Mouse (Mus musculus) liver, embryonic 11.5 days (tissue): ENCODE data around the gene 2210010C04Rik. TPM values are rescaled to one million over a fixed set of nuclear protein-coding genes. Genes with fewer than 3 reads are reported as not detected.

Experiments
- ATAC-seq: fragments of 200-750 bp; cut with Nextera tagmentation; replicated peaks from 2 replicates; pipeline ENCODE4 v1.8.0; 2017; ENCODE audit warnings: moderate number of reproducible peaks, mild to moderate bottlenecking, moderate TSS enrichment, moderate library complexity; ENCODE audit not compliant: low FRiP score
- DNase-seq: peaks from one replicate; pipeline ENCODE4 v3.0.0-alpha.2; 2017; ENCODE audit warnings: low spot score
- H3K27ac ChIP-seq: fragments of 300-500 bp; sonication (generic); 2 replicates; pipeline ENCODE4 v1.5.1; 2014; ENCODE audit warnings: mild to moderate bottlenecking, low read depth, low read length, control low read depth
- H3K27me3 ChIP-seq: fragments of 300-500 bp; sonication (generic); replicated peaks from 2 replicates; pipeline ENCODE4 v1.6.1; 2014; ENCODE audit warnings: low read length, mixed read lengths; ENCODE audit not compliant: control insufficient read depth, insufficient read depth
- H3K36me3 ChIP-seq: fragments of 300-500 bp; sonication (generic); 2 replicates; pipeline ENCODE4 v1.6.1; 2014; ENCODE audit warnings: mild to moderate bottlenecking, low read length, moderate library complexity, mixed read lengths; ENCODE audit not compliant: control insufficient read depth, insufficient read depth
- H3K4me1 ChIP-seq: fragments of 300-500 bp; sonication (generic); replicated peaks from 2 replicates; pipeline ENCODE4 v1.6.1; 2014; ENCODE audit warnings: low read length, mixed read lengths; ENCODE audit not compliant: control insufficient read depth, insufficient read depth
- H3K4me2 ChIP-seq: fragments of 300-500 bp; sonication (generic); 2 replicates; pipeline ENCODE4 v1.6.1; 2014; ENCODE audit warnings: mild to moderate bottlenecking, control low read depth, moderate library complexity
- H3K4me3 ChIP-seq: fragments of 300-500 bp; sonication (generic); 2 replicates; pipeline ENCODE4 v1.5.1; 2014; ENCODE audit warnings: low read depth, low read length, control low read depth
- H3K9ac ChIP-seq: fragments of 300-500 bp; sonication (generic); 2 replicates; pipeline ENCODE4 v1.6.1; 2014; ENCODE audit warnings: low read depth, low read length, control low read depth
- H3K9me3 ChIP-seq: fragments of 300-500 bp; sonication (generic); 2 replicates; pipeline ENCODE4 v1.6.1; 2016; ENCODE audit warnings: low read length, inconsistent platforms, mixed read lengths; ENCODE audit not compliant: control insufficient read depth
- WGBS: fragments of 180-500 bp; shearing (Covaris S2); extraction: QIAGEN DNeasy Blood & Tissue Kit; methylation state at CpG from one replicate; pipeline ENCODE4 v1.1.7; 2014; 5-methylcytosine and 5-hydroxymethylcytosine counted together
- polyA plus RNA-seq: library from polyadenylated mRNA; unstranded; fragments of >200 nt; fragmentation: Nextera tagmentation; extraction: Ambion mirVana; gene quantifications from 2 replicates; pipeline ENCODE4 v1.2.1, GENCODE M21; 2014

The 2210010C04Rik gene
- polyA plus RNA-seq, 1 experiment from 2014 or later, result not detected

- DNase-seq (no peak), ATAC-seq (no peak)
- Histone ChIP-seq H3K27ac (no peak overlapping the region), H3K27me3 (no peaks in the 10 kb centered on the region), H3K4me1 (no peaks in the 10 kb centered on the region), H3K9ac (no peak overlapping the region), H3K36me3 (no peaks in the 10 kb centered on the region), H3K4me3 (no peak overlapping the region), H3K9me3 (no peaks in the 10 kb centered on the region), H3K4me2 (no peak overlapping the region)
- WGBS, result 25% methylated on average over 2 of the region's 2 CpGs
Observed at GRCm38 (mm10) chr6:41055581-41055980, 20.3 kb upstream of the 2210010C04Rik start.

DNA sequence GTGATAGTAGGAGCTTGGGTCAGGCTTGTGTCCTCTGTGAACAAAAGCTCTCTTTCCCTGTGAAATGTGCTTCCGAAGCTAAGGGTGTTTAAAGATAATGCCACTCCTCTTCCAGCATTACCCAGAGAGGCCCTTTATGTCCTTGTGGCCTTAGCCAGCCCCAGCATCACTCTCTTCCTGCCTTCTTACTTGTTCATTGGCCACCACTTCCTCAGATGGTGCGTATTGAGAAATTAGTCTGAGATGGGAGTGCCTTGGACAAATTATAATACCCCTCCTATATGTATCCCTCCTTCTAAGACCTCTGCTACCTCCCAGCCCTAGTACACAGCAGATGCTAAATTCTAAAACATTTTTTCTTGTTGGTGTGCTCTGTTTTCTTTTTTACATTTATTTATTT, 19.1 kb upstream of the 2210010C04Rik start:
- no peaks in the 10 kb centered on the region for H3K36me3 ChIP-seq
- H3K4me3 ChIP-seq, result no peak overlapping the region
- no peak overlapping the region for H3K4me2 ChIP-seq
- no peak overlapping the region for H3K9ac ChIP-seq
- WGBS, result 82% methylated on average over 2 of the region's 2 CpGs
- no peak overlapping the region for H3K27ac ChIP-seq
- H3K4me1 ChIP-seq, result no peaks in the 10 kb centered on the region
- no peak for ATAC-seq
- H3K9me3 ChIP-seq, result no peaks in the 10 kb centered on the region
- DNase-seq, result no peak
- no peaks in the 10 kb centered on the region for H3K27me3 ChIP-seq

- no peaks in the 10 kb centered on the region for H3K9me3 ChIP-seq
- no peak overlapping the region for H3K4me3 ChIP-seq
- H3K4me2 ChIP-seq, result no peak overlapping the region
- 81% methylated on average over 4 of the region's 4 CpGs for WGBS
- no peaks in the 10 kb centered on the region for H3K4me1 ChIP-seq
- no peaks in the 10 kb centered on the region for H3K27me3 ChIP-seq
- H3K27ac ChIP-seq, result no peak overlapping the region
- ATAC-seq (no peak), DNase-seq (no peak)
- H3K9ac ChIP-seq, result no peak overlapping the region
- H3K36me3 ChIP-seq, result no peaks in the 10 kb centered on the region
Observed at GRCm38 (mm10) chr6:41051824-41052223, 16.5 kb upstream of the 2210010C04Rik start.

- Histone ChIP-seq H3K9ac (no peak overlapping the region), H3K9me3 (no peaks in the 10 kb centered on the region), H3K4me2 (no peak overlapping the region), H3K36me3 (no peaks in the 10 kb centered on the region), H3K4me1 (no peaks in the 10 kb centered on the region), H3K4me3 (no peak overlapping the region), H3K27me3 (no peaks in the 10 kb centered on the region), H3K27ac (no peak overlapping the region)
- DNase-seq (no peak), ATAC-seq (no peak)
- 62% methylated on average over 1 of the region's 1 CpGs for WGBS
Observed at GRCm38 (mm10) chr6:41048602-41049001, 13.3 kb upstream of the 2210010C04Rik start.

DNA sequence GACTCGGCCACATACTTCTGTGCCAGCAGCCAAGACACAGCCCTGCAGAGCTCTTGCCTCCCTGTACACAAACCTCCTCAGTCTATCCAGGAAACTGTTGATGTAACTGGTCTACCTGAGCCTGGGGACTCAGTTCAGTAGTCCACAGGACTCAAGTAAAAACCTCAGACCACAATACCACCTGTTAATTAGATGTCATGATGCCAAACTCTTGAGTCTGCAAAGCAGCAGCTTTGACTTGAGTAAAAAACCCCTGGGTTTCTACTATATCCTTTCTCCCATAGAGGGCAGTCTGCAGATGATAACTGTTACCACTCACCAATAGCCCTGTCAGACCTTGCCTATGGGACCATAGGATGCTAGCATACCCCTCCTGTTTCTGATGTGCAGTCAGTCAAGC, 12.7 kb upstream of the 2210010C04Rik start:
- Histone ChIP-seq H3K27me3 (no peaks in the 10 kb centered on the region), H3K9me3 (no peaks in the 10 kb centered on the region), H3K4me2 (no peak overlapping the region), H3K9ac (no peak overlapping the region), H3K4me3 (no peak overlapping the region), H3K4me1 (no peaks in the 10 kb centered on the region), H3K36me3 (no peaks in the 10 kb centered on the region), H3K27ac (no peak overlapping the region)
- ATAC-seq (no peak), DNase-seq (no peak)
- WGBS, result 77% methylated on average over 1 of the region's 1 CpGs

GRCm38 (mm10) chr6:41047202-41047601, 11.9 kb upstream of the 2210010C04Rik start:
- H3K4me3 ChIP-seq, result no peak overlapping the region
- H3K4me1 ChIP-seq, result no peaks in the 10 kb centered on the region
- no peaks in the 10 kb centered on the region for H3K27me3 ChIP-seq
- no peak for ATAC-seq
- H3K9ac ChIP-seq, result no peak overlapping the region
- 76% methylated on average over 1 of the region's 1 CpGs for WGBS
- H3K9me3 ChIP-seq, result no peaks in the 10 kb centered on the region
- no peaks in the 10 kb centered on the region for H3K36me3 ChIP-seq
- H3K4me2 ChIP-seq, result no peak overlapping the region
- H3K27ac ChIP-seq, result no peak overlapping the region
- no peak for DNase-seq

DNA sequence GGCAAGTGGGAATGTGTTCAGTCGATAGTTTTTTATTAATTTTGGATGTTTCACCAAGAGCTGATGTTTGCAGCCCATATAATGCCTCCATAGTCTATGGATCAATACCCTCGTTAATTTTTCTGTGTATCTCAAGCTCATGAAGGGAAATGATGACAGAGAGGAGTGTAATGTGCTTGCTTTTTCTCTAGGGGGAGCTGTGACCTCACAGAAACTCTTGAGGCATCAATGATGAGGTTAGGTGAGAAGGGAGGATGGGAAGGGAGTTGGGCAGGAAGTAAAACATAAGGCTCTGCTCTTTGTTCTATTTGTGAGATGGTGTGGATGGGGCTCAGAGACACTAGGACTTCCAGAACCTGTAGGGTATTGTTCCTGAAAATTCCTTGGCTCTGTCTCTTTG, 11.2 kb upstream of the 2210010C04Rik start:
- 52% methylated on average over 2 of the region's 2 CpGs for WGBS
- Histone ChIP-seq H3K4me1 (no peaks in the 10 kb centered on the region), H3K9ac (no peak overlapping the region), H3K27me3 (no peaks in the 10 kb centered on the region), H3K4me2 (no peak overlapping the region), H3K4me3 (no peak overlapping the region), H3K36me3 (no peaks in the 10 kb centered on the region), H3K27ac (no peak overlapping the region), H3K9me3 (no peaks in the 10 kb centered on the region)
- DNase-seq (no peak), ATAC-seq (no peak)

- H3K27ac ChIP-seq, result no peak overlapping the region
- H3K36me3 ChIP-seq, result no peaks in the 10 kb centered on the region
- DNase-seq, result no peak
- H3K4me3 ChIP-seq, result no peak overlapping the region
- no peaks in the 10 kb centered on the region for H3K9me3 ChIP-seq
- WGBS, result 65% methylated on average over 1 of the region's 1 CpGs
- H3K27me3 ChIP-seq, result no peaks in the 10 kb centered on the region
- H3K9ac ChIP-seq, result no peak overlapping the region
- no peak overlapping the region for H3K4me2 ChIP-seq
- no peak for ATAC-seq
- H3K4me1 ChIP-seq, result no peaks in the 10 kb centered on the region
Observed at GRCm38 (mm10) chr6:41044753-41045152, 9.4 kb upstream of the 2210010C04Rik start.

DNA sequence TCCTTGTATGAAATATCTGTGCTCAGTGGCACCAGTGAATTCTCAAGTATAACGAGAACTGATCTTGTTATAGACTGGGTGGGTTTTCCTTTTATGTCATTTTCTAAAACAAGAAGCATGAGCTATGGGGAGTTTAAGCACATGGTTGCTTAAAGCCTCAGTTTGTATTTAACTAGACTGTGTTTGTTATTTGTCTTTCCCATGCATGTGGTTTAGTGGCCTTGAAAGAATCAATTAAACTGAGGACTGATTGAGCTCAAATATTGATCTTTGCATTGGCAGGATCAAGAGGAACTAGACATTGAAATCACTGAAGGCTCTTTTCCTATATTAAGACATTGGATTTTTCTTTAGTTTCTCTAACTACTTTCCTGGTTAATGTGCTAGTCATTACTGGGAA, 9.0 kb upstream of the 2210010C04Rik start:
- Histone ChIP-seq H3K9ac (no peak overlapping the region), H3K9me3 (no peaks in the 10 kb centered on the region), H3K27me3 (no peaks in the 10 kb centered on the region), H3K4me2 (no peak overlapping the region), H3K36me3 (no peaks in the 10 kb centered on the region), H3K4me1 (no peaks in the 10 kb centered on the region), H3K27ac (no peak overlapping the region), H3K4me3 (no peak overlapping the region)
- no peak for DNase-seq
- 67% methylated on average over 1 of the region's 1 CpGs for WGBS
- ATAC-seq, result no peak
